Mouse (Mus musculus) heart, embryonic 13.5 days (tissue): Measurements from ENCODE around the gene Ap5s1. TPM values are rescaled to one million over a fixed set of nuclear protein-coding genes. Genes with fewer than 3 reads are reported as not detected.

ENCODE experiments used
- ATAC-seq: fragments of 200-750 bp; cut with Nextera tagmentation; 2 replicates; pipeline ENCODE4 v1.8.0; 2017; ENCODE audit warnings: moderate TSS enrichment; ENCODE audit not compliant: insufficient number of reproducible peaks, low FRiP score, low TSS enrichment; ENCODE audit errors: extremely low read depth
- H3K27ac ChIP-seq: fragments of 300-500 bp; sonication (generic); replicated peaks from 2 replicates; pipeline ENCODE4 v1.5.1; 2015; ENCODE audit warnings: moderate library complexity, mild to moderate bottlenecking, inconsistent platforms
- H3K27me3 ChIP-seq: fragments of 300-500 bp; sonication (generic); replicated peaks from 2 replicates; pipeline ENCODE4 v1.6.1; 2015; ENCODE audit warnings: mild to moderate bottlenecking, inconsistent platforms
- H3K36me3 ChIP-seq: fragments of 300-500 bp; sonication (generic); 2 replicates; pipeline ENCODE4 v1.6.1; 2015; ENCODE audit warnings: mild to moderate bottlenecking, inconsistent platforms
- H3K4me1 ChIP-seq: fragments of 300-500 bp; sonication (generic); 2 replicates; pipeline ENCODE4 v1.6.1; 2015; ENCODE audit warnings: inconsistent platforms
- H3K4me2 ChIP-seq: fragments of 300-500 bp; sonication (generic); 2 replicates; pipeline ENCODE4 v1.6.1; 2015; ENCODE audit warnings: inconsistent platforms, mild to moderate bottlenecking, moderate library complexity
- H3K4me3 ChIP-seq: fragments of 300-500 bp; sonication (generic); 2 replicates; pipeline ENCODE4 v1.5.1; 2015; ENCODE audit warnings: moderate library complexity, mild to moderate bottlenecking, inconsistent platforms
- H3K9ac ChIP-seq: fragments of 300-500 bp; sonication (generic); 2 replicates; pipeline ENCODE4 v1.6.1; 2015; ENCODE audit warnings: inconsistent platforms, mild to moderate bottlenecking, moderate library complexity
- H3K9me3 ChIP-seq: fragments of 300-500 bp; sonication (generic); 2 replicates; pipeline ENCODE4 v1.6.1; 2016; ENCODE audit warnings: inconsistent platforms
- WGBS: fragments of 180-500 bp; shearing (Covaris S2); methylation state at CpG from one replicate; pipeline ENCODE4 v1.1.7; 2015; ENCODE audit warnings: mixed read lengths; 5-methylcytosine and 5-hydroxymethylcytosine counted together
- polyA plus RNA-seq: library from polyadenylated mRNA; unstranded; fragments of >200 nt; fragmentation: Nextera tagmentation; extraction: Ambion mirVana; gene quantifications from 2 replicates; pipeline ENCODE4 v1.2.1, GENCODE M21; 2015

Gene Ap5s1
- polyA plus RNA-seq, 1 experiment from 2014 or later, result 32.0 TPM

- ATAC-seq, result no peak
- Histone ChIP-seq H3K4me3 (peak overlapping the region; percentile 73), H3K9ac (peak overlapping the region; percentile 92), H3K4me2 (peak overlapping the region; percentile 95), H3K9me3 (no peaks in the 10 kb centered on the region), H3K27ac (peak overlapping the region; percentile 95; the same call in 1 of the 2 replicates), H3K4me1 (peaks cover 50% of the 10 kb centered on the region), H3K27me3 (peaks cover 4% of the 10 kb centered on the region; the same call in 1 of the 2 replicates), H3K36me3 (peaks cover 34% of the 10 kb centered on the region)
- WGBS, result 31% methylated on average over 3 of the region's 3 CpGs
Observed at GRCm38 (mm10) chr2:131187602-131187922, 19.3 kb upstream of the Ap5s1 start.

- H3K9ac ChIP-seq, result peak overlapping the region; percentile 92; the same call in 1 of the 2 replicates
- ATAC-seq, result no peak
- H3K4me2 ChIP-seq, result peak overlapping the region; percentile 95; the same call in 1 of the 2 replicates
- H3K36me3 ChIP-seq, result peaks cover 42% of the 10 kb centered on the region
- H3K4me1 ChIP-seq, result peaks cover 50% of the 10 kb centered on the region
- H3K27ac ChIP-seq, result no peak overlapping the region
- no peak overlapping the region; the same call in 1 of the 2 replicates for H3K4me3 ChIP-seq
- H3K9me3 ChIP-seq, result no peaks in the 10 kb centered on the region
- peaks cover 4% of the 10 kb centered on the region; the same call in 1 of the 2 replicates for H3K27me3 ChIP-seq
- 86% methylated on average over 5 of the region's 5 CpGs for WGBS
Observed at GRCm38 (mm10) chr2:131188311-131188710, 18.6 kb upstream of the Ap5s1 start.

GRCm38 (mm10) chr2:131189521-131190309 lies 17.2 kb upstream of the Ap5s1 start:
- H3K27ac ChIP-seq, result 0 out of 2 replicates have a peak overlapping the region, but pooled peaks have one; percentile 7
- no peak overlapping the region for H3K9ac ChIP-seq
- 50% methylated on average over 5 of the region's 5 CpGs for WGBS
- peaks cover 50% of the 10 kb centered on the region for H3K4me1 ChIP-seq
- H3K4me3 ChIP-seq, result no peak overlapping the region
- peaks cover 4% of the 10 kb centered on the region; the same call in 1 of the 2 replicates for H3K27me3 ChIP-seq
- H3K4me2 ChIP-seq, result peak overlapping the region; percentile 29
- H3K36me3 ChIP-seq, result peaks cover 56% of the 10 kb centered on the region
- no peak for ATAC-seq
- no peaks in the 10 kb centered on the region for H3K9me3 ChIP-seq

- Histone ChIP-seq H3K4me1 (peaks cover 49% of the 10 kb centered on the region), H3K4me3 (no peak overlapping the region), H3K9me3 (no peaks in the 10 kb centered on the region), H3K27ac (no peak overlapping the region), H3K27me3 (no peaks in the 10 kb centered on the region; the same call in 1 of the 2 replicates), H3K9ac (no peak overlapping the region), H3K4me2 (peak overlapping the region; percentile 29), H3K36me3 (peaks cover 63% of the 10 kb centered on the region)
- 56% methylated on average over 10 of the region's 10 CpGs for WGBS
- ATAC-seq, result no peak
Observed at GRCm38 (mm10) chr2:131190344-131191004, 16.4 kb upstream of the Ap5s1 start.

- H3K9me3 ChIP-seq, result no peaks in the 10 kb centered on the region
- H3K4me1 ChIP-seq, result peaks cover 43% of the 10 kb centered on the region
- H3K9ac ChIP-seq, result no peak overlapping the region
- no peak overlapping the region for H3K4me2 ChIP-seq
- peaks cover 67% of the 10 kb centered on the region for H3K36me3 ChIP-seq
- H3K27me3 ChIP-seq, result no peaks in the 10 kb centered on the region; the same call in 1 of the 2 replicates
- no peak for ATAC-seq
- no peak overlapping the region for H3K27ac ChIP-seq
- WGBS, result 71% methylated on average over 7 of the region's 7 CpGs
- H3K4me3 ChIP-seq, result no peak overlapping the region
Observed at GRCm38 (mm10) chr2:131191005-131191390, 15.9 kb upstream of the Ap5s1 start.

- peaks cover 76% of the 10 kb centered on the region for H3K36me3 ChIP-seq
Observed at GRCm38 (mm10) chr2:131196606-131197316, 10.1 kb upstream of the Ap5s1 start.

GRCm38 (mm10) chr2:131200710-131201109 lies 6.2 kb upstream of the Ap5s1 start:
- WGBS, result 75% methylated on average over 2 of the region's 2 CpGs

More at GRCm38 (mm10) chr2:131196606-131197316, 10.1 kb upstream of the Ap5s1 start:
- H3K9ac ChIP-seq, result no peak overlapping the region
- H3K4me2 ChIP-seq, result no peak overlapping the region
- no peaks in the 10 kb centered on the region; the same call in 1 of the 2 replicates for H3K27me3 ChIP-seq
- H3K4me3 ChIP-seq, result no peak overlapping the region
- ATAC-seq, result no peak
- 88% methylated on average over 16 of the region's 16 CpGs for WGBS
- H3K4me1 ChIP-seq, result no peaks in the 10 kb centered on the region
- H3K27ac ChIP-seq, result no peak overlapping the region
- no peaks in the 10 kb centered on the region for H3K9me3 ChIP-seq

GRCm38 (mm10) chr2:131201262-131201661 lies 5.6 kb upstream of the Ap5s1 start:
- no peak for ATAC-seq
- Histone ChIP-seq H3K4me1 (peaks cover 17% of the 10 kb centered on the region), H3K4me2 (no peak overlapping the region), H3K27me3 (no peaks in the 10 kb centered on the region), H3K9ac (no peak overlapping the region), H3K36me3 (peaks cover 34% of the 10 kb centered on the region), H3K9me3 (no peaks in the 10 kb centered on the region), H3K4me3 (no peak overlapping the region), H3K27ac (no peak overlapping the region)
- WGBS, result 89% methylated on average over 3 of the region's 3 CpGs

More at GRCm38 (mm10) chr2:131200710-131201109, 6.2 kb upstream of the Ap5s1 start:
- no peaks in the 10 kb centered on the region for H3K27me3 ChIP-seq
- H3K4me2 ChIP-seq, result no peak overlapping the region
- ATAC-seq, result no peak
- H3K36me3 ChIP-seq, result peaks cover 38% of the 10 kb centered on the region
- H3K4me1 ChIP-seq, result peaks cover 14% of the 10 kb centered on the region
- H3K9ac ChIP-seq, result no peak overlapping the region
- H3K27ac ChIP-seq, result no peak overlapping the region
- H3K4me3 ChIP-seq, result no peak overlapping the region
- no peaks in the 10 kb centered on the region for H3K9me3 ChIP-seq

- Histone ChIP-seq H3K27me3 (no peaks in the 10 kb centered on the region), H3K4me3 (no peak overlapping the region), H3K4me1 (peaks cover 17% of the 10 kb centered on the region), H3K36me3 (peaks cover 11% of the 10 kb centered on the region), H3K9me3 (no peaks in the 10 kb centered on the region), H3K27ac (peak overlapping the region; percentile 78; the same call in 1 of the 2 replicates), H3K9ac (no peak overlapping the region), H3K4me2 (no peak overlapping the region)
- no peak for ATAC-seq
- WGBS, result 78% methylated on average over 6 of the region's 6 CpGs
Observed at GRCm38 (mm10) chr2:131203816-131204409, 3.0 kb upstream of the Ap5s1 start.

- H3K9ac ChIP-seq, result no peak overlapping the region
- peak overlapping the region; percentile 78 for H3K27ac ChIP-seq
- H3K4me1 ChIP-seq, result peaks cover 23% of the 10 kb centered on the region
- WGBS, result 39% methylated on average over 7 of the region's 7 CpGs
- no peaks in the 10 kb centered on the region for H3K9me3 ChIP-seq
- peaks cover 7% of the 10 kb centered on the region for H3K36me3 ChIP-seq
- H3K27me3 ChIP-seq, result no peaks in the 10 kb centered on the region
- ATAC-seq, result peak; percentile 59
- H3K4me3 ChIP-seq, result no peak overlapping the region
- peak overlapping the region; percentile 41 for H3K4me2 ChIP-seq
Observed at GRCm38 (mm10) chr2:131204410-131204981, 2.4 kb upstream of the Ap5s1 start.
